Mouse (Mus musculus) v-Abl transformed pro-B cells (cell line): ENCODE results near the gene Fuom.

Experiments used
- in situ Hi-C, 2 experiments: fragments of 400-800 bp; cut with MboI; formaldehyde crosslinking; loops; one replicate each; pipeline ENCODE4 v1.15.1; 2025; ENCODE audit not compliant: unreplicated experiment in 2 of 2

The Fuom gene

DNA sequence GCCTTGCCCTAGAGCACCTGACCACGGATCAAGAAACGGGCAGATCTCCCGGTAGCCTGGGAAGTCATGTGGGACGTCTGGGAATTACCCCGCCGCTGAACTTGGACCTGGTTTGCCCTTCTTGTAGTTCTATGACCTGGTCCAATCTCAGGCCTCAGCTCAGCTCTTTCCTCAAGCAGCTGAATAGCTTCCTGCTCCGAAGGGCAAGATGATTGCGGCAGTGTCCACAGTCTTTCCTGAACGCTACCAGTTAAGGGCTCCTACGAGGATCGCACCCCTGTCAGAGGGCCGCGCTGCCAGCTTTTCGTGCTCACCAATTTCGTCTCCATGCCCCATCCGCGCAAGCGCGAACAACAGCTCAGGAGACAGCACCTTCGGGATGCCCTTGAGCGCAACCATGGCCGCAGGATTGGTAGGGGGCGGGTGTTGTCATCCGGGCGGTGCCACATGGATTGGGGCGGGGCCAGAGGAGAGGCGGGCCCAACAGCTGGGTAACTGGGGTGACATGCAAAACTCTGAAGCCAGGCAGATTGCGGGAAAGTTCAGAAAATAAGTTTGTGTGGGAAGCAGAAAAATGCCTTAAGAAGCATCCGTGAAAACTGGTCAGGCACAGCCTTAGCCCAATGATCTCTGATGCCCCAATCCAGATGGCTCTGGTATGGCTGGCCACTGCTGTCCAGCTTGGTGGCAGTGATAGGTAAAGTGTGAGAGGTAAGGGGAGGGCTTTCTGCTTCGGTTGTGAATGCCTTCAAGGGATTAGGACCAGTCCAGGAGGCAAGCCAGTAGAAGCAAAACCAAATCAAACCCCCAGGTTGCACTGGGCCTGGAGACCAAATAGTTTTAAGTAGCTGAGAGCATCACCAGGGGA lies at the start of gene Fuom:
Gene Fuom (minus strand): TSS at position 449 of the 868 bp plus-strand sequence.
- in situ Hi-C loops: loop anchor here (25.0 kb wide), 2 partner anchors 960 to 1190 kb away; partner anchors contain the start of genes Bnip3 (in 2 of the 2) and B4galnt4 (in 1 of the 2)

DNA sequence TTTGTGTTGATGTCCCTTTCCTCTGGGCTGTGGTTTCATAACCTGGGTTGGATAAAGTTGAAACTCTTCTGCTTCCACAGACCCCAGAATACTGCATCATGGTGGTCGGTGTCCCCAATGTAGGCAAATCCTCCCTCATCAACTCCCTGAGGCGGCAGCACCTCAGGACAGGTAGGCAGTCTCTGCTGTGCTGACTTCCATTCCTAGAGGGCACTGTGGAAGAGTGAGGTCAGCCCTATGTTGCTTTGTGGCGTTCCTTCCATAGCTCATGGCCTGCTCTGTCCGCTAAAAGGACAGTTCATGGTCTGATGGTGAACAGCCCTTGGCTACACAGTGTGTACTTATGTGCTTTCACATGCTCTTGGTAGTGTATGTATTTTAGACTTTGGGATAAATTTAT lies 42.3 kb upstream of the Fuom start:
- in situ Hi-C loops: loop anchor here (5.0 to 25.0 kb wide), 4 partner anchors 62 to 1918 kb away; partner anchors contain the start of genes Caly (in 2 of the 2), Inpp5a (in 1 of the 2) and Mob2 (in 1 of the 2)

DNA sequence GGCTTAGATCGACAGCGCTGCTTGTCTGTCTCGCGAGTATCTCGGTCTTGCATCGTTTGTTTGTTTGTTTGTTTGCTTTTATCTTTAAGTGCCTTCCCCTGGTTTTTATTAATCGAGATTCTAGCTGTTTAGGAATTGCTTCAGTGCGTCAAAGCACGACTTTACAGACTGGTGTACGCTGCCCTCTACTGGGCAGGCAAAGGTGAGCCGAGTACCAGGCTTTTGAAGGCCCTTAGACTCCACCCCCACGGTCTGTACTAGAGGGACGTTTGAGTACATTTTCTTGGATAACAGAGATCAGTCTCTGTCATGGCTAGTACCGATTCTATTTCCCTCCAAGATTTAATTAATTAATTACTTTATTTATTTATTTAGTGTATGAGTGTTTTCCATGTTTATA lies 39.1 kb upstream of the Fuom start:
- in situ Hi-C loops: loop anchor here (5.0 to 25.0 kb wide), 4 partner anchors 59 to 1921 kb away; partner anchors contain the start of genes Caly (in 2 of the 2), Inpp5a (in 1 of the 2) and Mob2 (in 1 of the 2)

DNA sequence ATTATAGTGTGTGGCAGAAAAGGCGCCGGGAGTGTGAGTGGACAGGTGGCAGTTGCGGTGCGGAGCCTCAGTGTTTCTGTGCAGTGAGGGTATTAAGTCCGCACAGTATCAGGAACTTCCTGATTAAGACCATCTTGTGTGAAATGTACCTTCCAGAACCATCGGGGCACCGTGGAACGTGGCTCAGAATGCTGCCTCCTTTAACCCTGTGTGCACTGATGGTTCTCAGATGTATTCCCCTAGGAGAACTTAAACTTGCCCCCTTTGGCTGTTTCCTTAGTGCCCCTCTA lies 35.7 kb upstream of the Fuom start:
- in situ Hi-C loops: loop anchor here in 1 of 2 experiments (25.0 kb wide), 2 partner anchors 751 to 1924 kb away; partner anchors contain the start of genes Inpp5a and Mob2

DNA sequence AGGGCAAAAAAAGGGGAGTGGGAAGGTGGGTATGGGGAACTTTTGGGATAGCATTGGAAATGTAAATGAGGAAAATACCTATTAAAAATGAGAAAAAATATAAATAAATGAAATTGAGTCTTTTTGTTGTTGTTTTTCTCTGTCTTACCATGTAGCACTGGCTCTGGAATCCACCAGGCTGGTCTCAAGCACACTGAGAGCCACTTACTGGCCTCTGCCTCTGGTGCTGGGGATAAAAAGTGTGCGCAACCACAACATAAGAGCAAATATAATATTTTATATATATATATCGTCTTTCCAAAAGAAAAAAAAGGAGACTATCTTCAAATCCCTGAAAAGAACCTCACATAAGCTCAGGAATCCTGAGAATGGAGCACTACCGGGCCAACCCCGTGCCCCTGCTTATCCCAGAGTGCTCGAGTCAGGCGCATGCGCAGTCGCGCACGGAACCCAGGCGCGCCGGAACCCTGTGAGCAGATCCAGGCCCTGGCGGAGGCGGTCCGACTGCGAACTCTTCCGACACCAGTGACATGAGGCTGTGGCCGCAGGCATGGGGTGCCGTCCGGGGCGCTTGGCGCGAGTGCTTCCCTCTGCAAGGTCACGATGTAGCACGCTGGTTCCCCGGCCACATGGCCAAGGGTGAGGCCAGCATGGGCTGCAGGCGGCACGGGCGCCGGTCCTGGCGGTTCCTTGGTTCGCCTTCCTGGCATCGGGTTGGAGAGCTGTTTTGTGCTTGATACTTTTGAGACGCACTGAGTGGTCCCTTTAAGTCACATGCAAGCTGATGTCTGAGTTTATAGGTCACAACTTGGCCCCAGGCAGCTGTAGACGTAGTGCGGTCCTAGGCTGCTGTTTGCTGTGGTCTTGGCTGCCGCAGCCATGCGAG lies 35.1 kb upstream of the Fuom start, which contains the start of gene Mtg1:
Gene Mtg1 (plus strand): TSS at position 430 of the 886 bp plus-strand sequence.
- in situ Hi-C loops: loop anchor here in 1 of 2 experiments (25.0 kb wide), 2 partner anchors 750 to 1925 kb away; partner anchors contain the start of genes Inpp5a and Mob2

DNA sequence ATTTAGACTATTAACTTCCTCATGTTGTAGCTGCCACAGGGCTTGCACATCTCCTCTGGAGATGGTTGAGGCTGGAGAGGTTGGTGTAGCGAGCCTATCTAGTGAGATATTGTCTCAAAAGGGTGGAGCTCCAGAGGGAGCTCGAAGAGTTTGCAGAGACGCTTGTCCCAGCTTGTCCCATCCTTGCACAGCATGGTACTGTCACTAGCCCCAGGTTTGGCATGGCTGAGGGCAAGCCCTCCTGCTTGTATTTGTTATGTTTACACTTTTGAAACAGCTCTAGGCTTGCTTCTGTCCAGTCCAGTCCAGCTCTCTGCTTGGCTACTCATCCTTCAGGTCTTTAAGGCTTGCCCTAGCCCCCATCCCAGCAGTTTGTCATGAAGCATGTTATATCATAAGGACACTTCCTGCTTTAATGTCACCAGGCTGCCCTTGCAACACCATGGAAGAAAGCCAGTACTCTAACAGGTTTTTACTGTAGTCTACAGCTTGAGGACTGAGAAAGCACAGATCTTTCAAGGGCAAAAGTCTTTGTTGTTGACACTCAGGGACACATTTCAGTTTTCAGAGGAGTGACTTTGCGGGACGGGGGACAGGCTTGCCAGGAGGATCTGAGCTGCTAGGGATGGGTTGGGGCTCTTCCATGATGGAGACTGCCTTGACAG lies 33.0 kb upstream of the Fuom start:
- in situ Hi-C loops: loop anchor here in 1 of 2 experiments (25.0 kb wide), 2 partner anchors 748 to 1927 kb away; partner anchors contain the start of genes Inpp5a and Mob2

DNA sequence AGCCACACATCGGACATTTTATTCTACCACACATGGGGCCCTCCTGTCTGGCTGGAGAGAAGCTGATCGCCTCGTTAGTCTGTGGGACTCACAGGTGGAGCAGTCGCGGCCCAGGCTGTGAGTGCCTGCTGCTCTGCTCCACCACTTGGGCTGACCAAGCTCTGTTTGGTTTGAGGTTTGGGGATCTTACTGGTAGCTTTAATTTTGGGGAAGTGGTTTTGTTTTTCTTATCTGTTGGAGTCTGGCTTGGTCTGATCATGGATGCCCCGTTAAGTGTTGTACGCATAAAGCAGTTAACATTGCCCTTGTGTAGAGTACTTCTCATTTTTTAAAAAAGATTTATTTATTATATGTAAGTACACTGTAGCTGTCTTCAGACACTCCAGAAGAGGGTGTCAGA lies 31.8 kb upstream of the Fuom start:
- in situ Hi-C loops: loop anchor here in 1 of 2 experiments (25.0 kb wide), 2 partner anchors 747 to 1928 kb away; partner anchors contain the start of genes Inpp5a and Mob2

DNA sequence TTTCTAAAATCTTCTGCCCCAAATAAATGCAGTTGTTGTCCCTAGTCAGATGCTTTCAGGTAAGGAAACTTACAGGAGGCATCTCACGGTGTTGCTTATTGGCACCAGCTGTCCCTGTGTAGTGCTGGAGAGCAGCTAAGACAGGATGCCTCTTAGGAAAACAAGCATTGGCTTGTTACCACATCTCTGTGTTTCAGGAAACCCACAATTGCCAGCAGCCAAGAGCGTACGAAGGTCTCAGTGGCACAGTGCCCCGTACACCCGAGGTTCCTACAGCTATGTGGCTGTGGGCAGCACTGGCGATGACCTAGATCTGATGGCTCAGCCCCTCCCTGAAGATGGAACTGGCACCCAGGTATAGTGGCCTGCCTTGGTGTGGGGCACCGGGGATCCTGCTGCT lies 29.9 kb upstream of the Fuom start:
- in situ Hi-C loops: loop anchor here in 1 of 2 experiments (25.0 kb wide), 2 partner anchors 745 to 1930 kb away; partner anchors contain the start of genes Inpp5a and Mob2

DNA sequence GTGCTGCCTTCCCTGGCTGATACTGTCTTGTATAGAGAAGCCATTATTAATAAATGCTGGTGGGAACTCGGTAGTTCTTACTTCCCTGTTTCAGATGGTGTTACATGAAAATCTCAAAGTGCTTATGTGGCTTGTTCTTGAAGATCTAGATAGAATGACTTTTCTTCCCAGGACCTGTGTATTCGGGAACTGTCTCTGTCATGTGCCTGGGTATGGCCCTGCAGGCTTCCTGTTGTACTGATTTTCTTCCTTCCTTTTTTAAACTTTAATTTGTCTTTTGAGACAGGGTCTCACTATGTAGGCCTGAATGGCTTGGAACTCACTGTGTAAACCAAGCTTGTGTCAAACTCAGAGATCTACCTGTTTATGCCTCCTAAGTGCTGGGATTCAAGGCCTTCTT lies 25.7 kb upstream of the Fuom start:
- in situ Hi-C loops: loop anchor here in 1 of 2 experiments (25.0 kb wide), 2 partner anchors 741 to 1934 kb away; partner anchors contain the start of genes Inpp5a and Mob2

DNA sequence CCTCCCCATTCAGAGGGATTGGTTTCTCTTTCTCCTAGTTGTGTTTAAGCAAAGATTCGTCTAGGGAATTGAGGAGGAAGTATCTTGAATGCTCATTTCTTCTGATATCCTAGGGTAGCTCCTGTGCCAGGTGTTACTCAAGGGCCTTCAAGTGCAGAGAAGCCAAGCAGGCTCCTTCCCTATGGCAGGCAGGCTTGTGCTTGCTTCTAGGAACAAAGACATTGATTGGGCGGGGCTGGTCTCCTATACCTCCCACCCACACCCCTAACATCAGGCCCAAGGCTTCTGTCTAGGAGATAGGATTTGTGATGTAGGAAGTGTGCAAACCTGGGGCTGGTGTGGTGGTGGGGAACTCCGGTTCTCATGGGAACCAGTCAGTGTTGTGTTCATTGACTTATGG lies 24.7 kb upstream of the Fuom start:
- in situ Hi-C loops: loop anchor here in 1 of 2 experiments (25.0 kb wide), 2 partner anchors 740 to 1935 kb away; partner anchors contain the start of genes Inpp5a and Mob2

DNA sequence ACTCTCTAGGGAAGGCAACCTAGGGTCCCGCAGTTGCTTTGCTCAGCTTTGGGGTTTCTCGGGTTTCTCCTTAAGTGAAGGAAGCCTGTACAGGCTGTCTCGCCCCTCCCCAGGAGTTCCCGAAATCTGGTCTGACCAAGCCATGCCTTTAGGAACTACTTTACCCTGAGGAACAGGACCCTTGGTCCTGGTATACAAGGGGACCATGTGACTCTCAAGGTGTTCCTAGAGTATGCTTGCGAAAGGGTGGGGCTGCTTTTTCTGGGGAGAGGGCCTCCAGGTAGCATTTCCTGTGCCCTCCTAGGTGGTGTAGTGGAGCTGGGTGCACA lies 23.7 kb upstream of the Fuom start:
- in situ Hi-C loops: loop anchor here in 1 of 2 experiments (25.0 kb wide), 2 partner anchors 739 to 1936 kb away; partner anchors contain the start of genes Inpp5a and Mob2

DNA sequence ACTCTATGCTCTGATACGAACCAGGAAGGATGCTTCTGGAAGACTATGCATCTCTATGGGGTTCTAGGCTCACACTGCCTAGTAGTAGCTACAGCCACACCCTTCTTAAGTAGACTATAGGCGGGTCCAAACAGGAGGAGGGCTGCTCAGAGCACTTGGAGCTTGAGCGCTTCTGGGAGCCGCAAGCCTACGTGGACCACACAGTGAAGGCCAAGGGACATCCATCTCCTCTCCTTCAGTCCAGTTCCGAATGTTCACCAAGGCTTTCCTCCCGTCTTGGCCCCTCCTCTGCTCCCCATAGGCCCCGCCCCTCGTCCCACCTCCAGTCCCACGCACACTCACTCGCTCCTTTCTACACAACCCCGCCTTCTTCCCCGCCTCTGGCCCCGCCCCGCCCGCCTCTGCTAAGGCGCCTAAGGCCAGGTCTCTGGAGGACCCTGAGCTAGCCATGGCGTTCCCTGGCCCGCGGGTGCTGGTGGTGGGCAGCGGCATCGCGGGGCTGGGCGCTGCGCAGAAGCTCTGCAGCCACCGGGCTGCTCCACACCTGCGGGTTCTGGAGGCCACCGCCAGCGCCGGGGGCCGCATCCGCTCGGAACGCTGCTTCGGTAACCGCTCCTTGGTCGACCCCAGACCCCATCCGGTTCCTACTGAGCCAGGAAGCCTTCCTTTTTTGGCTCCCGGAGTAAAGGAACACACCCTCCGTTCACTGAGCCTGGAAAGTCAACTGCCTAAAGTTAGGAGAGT lies 23.2 kb upstream of the Fuom start:
- in situ Hi-C loops: loop anchor here in 1 of 2 experiments (25.0 kb wide), 2 partner anchors 738 to 1937 kb away; partner anchors contain the start of genes Inpp5a and Mob2

DNA sequence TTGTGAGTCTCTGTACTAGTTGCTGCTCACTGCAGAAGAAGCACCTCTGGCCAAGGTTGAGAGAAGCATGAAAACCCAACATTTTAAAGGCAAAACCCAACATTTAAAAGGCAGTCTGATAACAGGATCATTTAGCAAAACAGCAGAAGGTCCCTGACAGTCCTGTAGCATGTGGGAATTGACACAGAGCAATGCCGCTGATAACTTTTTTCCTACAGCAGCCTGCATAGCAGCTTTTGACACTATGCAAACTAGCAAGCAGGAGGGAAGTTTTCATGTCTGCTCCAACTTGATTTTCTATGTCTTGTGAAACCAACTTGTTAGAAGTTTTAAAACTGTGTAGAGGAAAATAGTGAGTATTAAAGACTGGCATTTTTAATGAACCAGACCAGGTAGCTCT lies 22.1 kb upstream of the Fuom start:
- in situ Hi-C loops: loop anchor here (25.0 kb wide), 2 partner anchors 938 to 1212 kb away; partner anchors contain the start of genes Bnip3 (in 2 of the 2) and B4galnt4 (in 1 of the 2)

DNA sequence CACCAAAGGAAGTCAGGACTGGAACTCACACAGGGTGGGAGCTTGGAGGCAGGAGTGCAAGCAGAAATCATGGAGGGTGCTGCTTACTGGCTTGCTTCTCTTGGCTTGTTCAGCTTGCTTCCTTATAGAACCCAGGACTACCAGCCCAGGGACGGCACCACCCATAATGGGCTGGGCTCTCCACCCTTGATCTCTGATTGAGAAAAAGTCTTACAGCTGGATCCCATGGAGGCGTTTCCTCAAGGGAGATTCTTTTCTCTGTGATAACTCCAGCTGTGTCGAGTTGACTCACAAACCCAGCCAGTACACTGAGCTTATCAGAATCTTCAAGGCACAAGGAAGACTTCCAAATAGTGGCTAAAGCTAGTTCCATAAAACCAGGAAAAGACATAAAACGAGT lies 20.5 kb upstream of the Fuom start:
- in situ Hi-C loops: loop anchor here (25.0 kb wide), 2 partner anchors 940 to 1210 kb away; partner anchors contain the start of genes Bnip3 (in 2 of the 2) and B4galnt4 (in 1 of the 2)

DNA sequence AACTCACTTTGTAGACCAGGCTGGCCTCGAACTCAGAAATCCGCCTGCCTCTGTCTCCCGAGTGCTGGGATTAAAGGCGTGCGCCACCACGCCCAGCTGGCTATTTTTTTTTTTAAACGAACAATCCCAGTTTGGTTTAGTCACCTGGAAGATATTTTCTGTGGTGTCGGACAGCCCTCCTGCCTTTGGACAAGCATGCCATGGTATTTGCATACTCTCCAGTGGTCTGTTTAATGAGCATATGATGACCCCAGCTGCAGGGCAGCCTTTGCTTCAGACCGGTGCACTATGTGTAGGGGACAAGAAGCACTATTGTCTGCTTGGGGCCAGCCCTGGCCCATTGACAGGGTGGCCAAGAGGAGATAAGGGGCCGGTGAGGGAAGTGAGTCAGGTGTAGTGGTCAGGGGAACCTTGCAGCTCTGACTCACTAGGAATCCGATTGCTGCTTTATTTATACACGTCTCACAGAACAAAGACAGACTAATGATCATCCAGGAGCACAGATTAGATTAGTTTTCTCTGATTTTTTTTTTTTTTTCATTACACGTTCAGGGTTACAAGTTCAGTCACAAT lies 19.2 kb upstream of the Fuom start:
- in situ Hi-C loops: loop anchor here (25.0 kb wide), 2 partner anchors 941 to 1209 kb away; partner anchors contain the start of genes Bnip3 (in 2 of the 2) and B4galnt4 (in 1 of the 2)

DNA sequence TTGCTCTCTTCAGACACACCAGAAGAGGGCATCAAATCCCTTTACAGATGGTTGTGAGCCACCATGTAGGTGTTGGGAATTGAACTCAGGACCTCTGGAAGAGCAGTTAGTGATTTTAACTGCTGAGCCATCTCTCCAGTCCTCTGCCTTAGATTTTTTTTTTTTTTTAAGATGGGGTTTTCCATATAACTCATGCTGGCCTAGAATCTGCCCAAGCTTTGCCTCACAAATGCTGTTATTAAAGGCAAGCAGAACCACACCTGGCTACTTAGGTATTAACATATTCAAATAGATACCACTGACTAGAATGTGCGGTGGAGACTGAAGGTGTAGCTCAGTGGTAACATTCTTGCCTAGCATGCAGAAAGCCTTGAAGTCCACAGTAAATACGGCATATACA lies 18.2 kb upstream of the Fuom start:
- in situ Hi-C loops: loop anchor here (25.0 kb wide), 2 partner anchors 942 to 1208 kb away; partner anchors contain the start of genes Bnip3 (in 2 of the 2) and B4galnt4 (in 1 of the 2)

DNA sequence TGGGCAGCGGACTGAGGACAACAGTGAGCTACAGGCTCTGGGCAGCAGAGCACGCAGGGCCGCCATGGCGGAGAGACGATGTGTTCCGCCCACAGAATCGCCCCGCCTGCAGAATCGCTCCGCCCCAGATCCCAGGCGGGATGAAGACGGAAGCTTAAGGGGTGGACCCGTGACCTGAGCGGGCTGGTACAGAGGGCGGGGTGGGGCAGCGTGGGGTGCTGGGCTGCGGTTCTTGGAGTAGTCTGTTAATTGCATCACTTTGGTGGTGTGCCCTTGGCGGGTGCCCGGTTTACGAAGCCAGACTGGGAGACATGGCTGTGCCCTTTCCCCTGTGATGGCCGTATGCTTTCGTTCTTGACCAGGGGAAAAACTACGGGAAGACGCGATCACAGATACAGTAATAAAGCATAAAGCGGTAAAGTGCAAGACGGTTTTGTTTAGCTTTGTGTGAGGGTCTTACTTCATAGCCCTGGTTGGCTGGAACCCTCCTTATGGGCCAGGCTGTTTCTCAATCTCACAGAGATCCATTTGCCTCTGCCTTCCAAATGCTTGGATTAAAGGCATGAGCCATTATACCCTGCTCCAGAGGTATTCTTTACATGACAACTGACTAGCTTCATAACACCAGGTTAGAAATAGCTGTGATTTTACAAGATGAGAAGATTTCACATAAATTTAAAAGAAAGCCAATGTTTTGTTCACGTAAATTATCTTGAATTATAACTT lies 14.3 kb upstream of the Fuom start, which contains the start of gene Echs1:
Gene Echs1 (minus strand): TSS at position 148 of the 726 bp plus-strand sequence.
- in situ Hi-C loops: loop anchor here (5.0 to 25.0 kb wide), 3 partner anchors 79 to 1204 kb away; partner anchors contain the start of genes Bnip3 (in 2 of the 2), Tubgcp2 (in 2 of the 2), Zfp511 (in 2 of the 2) and B4galnt4 (in 1 of the 2)
